Mouse (Mus musculus): ENCODE results near the gene Lrrtm4.

The Lrrtm4 gene

DNA sequence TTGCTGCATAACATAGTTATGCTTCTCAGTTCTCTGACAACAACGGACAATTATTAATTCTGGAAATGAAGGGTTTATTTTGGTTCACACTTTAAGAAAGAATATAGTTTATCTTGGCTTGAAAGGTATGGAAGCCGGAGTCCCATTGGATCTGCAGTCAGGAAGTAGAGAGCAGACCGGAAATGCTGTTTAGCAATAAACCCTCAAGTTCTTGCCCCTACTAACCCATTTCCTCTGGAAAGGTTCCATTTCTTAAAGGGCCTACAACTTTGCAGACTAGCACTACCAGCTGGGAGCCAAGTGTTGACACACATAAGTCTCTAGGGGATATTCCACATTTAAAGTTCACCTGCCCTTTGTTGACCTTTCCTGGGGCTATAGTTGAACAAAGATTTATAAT is 309.7 kb downstream of the Lrrtm4 start:
- no peak for DNase-seq (ENCODE audit: low spot score in 2 of 2)

DNA sequence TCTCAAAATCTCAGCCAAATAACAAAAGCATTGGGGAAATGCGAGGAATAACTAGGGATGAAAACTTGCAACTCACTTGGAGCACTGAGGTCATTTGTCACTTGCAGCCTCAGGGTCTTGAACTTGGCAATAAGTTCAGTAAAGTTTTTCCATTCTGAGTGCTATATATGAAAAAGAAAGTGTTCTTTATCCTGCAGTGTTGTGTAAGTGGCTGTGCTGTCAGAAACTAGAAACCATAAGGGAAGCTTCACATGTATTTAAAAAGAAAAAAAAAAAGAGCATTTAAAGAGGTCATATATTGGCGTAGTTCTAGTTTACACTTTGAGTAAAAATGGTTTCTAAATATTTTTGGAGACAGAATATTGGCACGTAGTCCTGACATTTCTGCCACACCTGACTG is 313.1 kb downstream of the Lrrtm4 start:
- no peak for DNase-seq (ENCODE audit: low spot score in 2 of 2)

DNA sequence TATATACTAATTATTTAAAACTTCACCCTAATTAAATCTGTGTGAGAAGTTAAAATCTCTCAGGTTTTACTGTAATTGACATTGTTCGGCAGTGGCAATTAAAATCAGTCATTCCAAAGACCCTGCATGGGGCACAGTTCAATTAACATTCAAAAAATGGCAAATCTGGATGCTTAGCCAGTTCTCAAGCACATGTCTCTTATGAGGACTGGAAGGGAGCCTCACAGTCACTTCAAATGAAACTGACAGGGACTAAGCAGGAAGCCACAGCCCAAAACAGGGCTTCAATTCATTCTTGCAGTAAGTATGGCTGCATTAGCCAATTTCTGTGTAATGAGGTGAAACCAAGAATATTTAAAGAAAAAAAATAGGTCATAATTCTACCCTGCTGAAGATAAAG is 333.6 kb downstream of the Lrrtm4 start:
- no peak for DNase-seq (ENCODE audit: low spot score in 2 of 2)

DNA sequence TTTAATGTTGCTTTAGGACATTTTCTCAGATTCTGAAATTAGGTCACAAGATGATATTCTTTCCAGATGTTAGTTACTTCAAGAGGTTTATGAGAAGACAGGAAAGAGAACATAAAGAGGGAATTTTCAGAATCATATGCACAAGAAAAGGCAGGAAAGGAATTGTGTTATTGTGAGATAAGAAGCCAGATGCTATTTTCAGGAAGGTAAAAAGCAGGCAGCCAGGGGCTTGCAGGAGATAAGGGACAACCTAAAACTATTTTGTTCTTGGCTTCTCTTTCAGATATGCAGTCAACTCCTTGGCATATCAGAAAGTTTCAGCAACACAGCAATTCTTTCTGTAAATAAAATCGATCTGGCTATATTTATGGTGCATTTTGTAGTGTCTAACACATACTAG is 338.4 kb downstream of the Lrrtm4 start:
- no peak for DNase-seq (ENCODE audit: low spot score in 2 of 2)

DNA sequence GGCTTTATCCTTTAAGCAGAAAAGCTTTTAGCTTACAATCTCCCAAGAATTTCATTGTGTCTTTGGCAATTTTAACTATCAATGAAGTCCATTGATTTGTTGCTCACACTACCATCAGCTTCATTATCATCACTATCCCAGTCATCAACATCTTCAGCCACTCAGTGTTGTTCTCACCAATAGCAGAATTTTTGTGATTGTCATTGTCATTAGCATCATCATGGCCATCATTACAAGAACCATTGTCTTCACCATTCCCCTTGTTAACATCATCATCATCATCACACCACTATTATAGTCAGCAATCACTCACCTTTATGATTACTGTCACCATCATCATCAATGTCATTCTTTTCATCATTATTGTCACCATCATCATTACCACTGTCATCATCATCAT is 344.9 kb downstream of the Lrrtm4 start:
- DNase-seq (ENCODE audit: low spot score in 2 of 2), result no peak

DNA sequence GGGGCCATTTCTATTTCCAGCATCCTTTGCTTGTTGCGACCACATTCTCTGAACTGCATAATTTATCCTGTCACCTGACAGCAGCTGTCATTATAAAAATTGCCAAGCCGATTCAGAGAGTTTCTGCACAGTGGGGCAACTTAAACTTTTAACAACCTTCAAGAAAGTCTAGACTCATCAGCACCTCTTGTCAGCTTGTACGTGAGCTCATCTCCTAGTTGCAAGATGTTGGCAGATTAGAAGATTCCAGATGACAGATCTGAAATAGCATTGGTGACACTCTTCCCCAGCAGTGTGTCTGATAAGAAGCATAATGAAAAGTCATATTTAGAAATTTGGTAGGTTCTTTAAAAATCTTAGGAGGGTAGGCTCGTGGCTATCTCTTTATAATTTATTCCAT is 347.9 kb downstream of the Lrrtm4 start:
- DNase-seq (ENCODE audit: low spot score in 2 of 2), result no peak

DNA sequence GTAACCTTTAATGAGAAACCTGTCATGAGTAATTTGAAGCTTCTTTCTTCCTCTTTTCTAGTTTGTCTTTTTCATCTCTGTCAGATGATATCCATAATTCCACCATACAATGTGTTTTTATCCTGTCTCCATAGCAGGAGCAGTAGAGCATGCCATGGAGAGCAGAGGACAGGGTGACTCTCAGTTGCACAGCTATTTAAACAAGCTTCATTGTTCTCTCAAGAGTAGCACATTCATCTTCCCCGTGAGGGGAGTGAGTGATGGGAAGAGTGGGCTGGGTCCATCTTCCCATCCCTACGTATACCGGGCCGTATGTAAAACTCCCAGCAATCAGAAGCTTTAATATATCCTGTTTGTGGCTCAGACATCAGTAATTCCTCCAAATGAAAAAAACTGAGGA is 370.9 kb downstream of the Lrrtm4 start:
- no peak for DNase-seq (ENCODE audit: low spot score in 2 of 2)

DNA sequence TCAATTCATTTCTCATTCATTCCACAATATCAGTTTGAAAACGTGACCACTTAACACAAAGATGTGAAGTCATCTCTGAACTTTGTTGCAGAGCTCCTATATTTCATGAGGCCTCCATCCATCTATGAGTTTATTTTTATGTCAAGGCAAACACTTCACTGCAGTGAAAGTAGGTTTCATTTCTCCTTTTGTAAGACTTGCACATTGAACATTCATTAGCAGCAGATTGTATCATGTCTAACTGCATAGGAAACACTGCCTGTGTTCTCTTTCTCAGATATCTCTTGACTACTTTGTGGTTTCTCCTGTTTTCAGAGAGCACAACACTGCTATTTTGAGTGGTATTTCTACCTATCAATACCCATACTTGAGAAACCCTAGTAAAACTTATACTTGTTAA is 388.1 kb downstream of the Lrrtm4 start:
- DNase-seq (ENCODE audit: low spot score in 2 of 2), result no peak

DNA sequence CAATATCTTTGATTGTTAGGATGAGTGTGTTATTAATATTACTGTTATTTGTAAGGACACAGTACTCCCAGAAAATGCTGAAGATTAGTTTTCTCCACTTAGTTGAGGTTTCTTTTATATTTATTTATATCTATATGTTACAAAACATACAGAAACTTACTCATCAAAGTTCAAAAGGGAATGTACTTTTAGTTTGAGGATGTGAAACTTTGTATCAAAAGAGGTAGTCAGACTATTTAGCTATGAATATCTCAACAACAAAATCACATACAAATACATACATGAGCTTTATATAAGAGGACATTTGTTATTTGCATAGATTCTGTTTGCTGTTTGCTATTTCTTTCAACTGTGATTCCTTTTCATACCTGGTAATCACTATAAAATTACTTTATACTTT is 421.5 kb downstream of the Lrrtm4 start:
- DNase-seq (ENCODE audit: low spot score in 2 of 2), result no peak

DNA sequence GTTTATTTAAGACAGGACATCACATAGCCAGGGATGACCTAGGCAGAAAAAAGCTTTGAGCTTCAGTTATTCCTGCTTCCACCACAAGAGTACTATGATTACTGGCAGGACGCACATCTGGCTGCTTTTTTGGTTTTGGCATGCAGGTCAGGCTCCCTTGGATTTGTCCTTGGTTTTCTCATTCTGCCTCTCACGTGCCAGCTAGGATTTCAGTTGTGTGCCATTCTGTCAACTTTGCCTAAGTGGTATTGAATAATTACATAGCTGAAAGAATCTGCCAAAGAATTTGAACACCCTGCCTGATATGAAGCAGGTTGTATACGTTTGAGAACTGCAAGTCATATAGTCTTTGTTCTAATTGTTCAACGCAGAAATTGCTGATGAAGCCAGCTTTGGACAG is 451.9 kb downstream of the Lrrtm4 start:
- no peak for DNase-seq (ENCODE audit: low spot score in 2 of 2)

DNA sequence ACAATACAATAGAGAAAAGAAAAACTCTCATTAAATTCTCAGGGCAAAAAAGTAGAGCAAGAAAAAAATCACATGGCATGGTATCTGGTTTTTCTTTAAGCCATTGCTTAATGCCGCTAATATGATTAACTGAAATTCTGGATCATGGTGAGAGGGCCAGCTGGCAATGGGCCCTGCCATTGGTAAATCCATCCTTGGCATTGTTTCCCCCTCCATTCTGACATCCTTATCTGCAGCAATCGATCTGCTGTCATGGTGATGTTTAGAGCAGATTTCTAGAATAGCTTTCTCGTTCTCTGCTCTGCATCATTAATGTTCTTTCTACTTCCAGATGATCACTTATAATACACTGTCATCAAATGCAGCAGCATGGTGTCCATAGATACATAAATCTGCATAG is 457.5 kb downstream of the Lrrtm4 start:
- DNase-seq (ENCODE audit: low spot score in 2 of 2), result no peak

DNA sequence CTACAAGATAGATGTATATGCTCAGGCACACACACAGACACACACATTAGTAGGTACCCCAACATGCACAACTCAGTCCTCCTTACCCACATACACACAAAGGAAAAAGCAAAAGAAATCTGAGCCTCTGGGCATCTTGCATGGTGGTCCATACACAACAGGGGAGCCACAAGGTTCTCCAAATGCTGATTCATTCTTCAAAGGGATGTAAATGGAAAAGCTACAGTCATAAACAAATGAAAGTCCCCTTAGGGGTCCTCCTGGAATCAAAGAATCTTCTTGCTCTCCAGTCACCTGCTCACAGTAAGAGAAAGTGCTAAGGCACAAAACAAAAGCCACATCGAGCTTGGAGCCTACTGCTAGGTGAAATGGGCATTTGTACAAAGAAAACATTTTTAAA is 526.3 kb downstream of the Lrrtm4 start:
- no peak for DNase-seq (ENCODE audit: low spot score in 2 of 2)

DNA sequence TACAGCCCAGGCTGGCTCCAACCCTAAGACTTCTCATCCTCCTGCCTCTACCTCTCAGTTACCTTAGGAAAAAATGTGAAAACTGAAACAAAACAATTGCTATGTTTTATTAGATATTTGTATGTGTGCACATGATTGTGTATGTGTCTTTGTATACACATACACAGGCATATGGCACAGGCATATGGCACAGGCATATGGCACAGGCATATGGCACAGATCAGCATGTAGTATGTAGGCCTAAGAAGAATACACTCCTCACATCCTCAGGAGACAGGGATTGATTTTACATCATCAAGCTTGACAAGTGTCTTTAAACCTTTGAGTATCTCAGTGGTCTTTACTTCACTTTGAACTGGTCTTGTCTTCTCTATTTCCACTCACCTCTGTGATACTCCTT is 531.2 kb downstream of the Lrrtm4 start:
- DNase-seq (ENCODE audit: low spot score in 2 of 2), result no peak

DNA sequence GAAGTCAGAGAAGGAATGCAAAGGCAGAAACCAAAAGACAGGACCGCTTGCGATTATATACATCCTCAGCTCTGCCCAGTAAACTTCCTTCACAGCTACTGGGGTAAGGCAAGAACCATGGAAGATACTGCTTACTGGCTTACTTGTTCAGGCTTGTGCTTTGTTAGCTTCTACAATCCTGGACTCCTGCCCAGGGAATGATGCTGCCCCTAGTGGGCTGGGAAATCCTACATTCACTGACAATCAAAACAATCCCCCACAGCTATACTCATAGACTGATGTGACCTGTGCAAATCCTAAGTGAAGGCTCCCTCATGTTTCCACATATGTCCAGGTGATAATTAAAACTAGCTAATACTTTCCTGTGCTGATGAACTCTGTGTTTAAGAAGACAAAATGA is 534.7 kb downstream of the Lrrtm4 start:
- no peak for DNase-seq (ENCODE audit: low spot score in 2 of 2)

DNA sequence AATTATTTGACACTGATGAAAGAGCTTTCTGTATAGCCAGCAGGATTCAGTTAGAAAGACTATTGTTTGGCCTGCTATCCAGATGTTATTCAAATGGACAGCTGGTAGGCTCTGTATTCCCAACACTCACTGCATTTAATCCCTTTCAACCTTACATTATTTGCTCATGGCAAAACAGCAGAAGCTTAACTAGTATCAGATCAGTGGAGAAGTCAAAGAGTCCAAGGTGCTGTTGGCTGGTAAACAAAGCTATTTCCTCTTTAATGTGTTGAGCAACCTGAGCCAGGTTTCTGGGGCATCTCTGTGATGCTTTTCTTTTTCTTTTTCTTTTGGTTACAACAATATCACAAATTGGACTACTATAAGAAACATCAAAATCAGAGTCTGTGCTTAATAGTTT is 536.3 kb downstream of the Lrrtm4 start:
- DNase-seq (ENCODE audit: low spot score in 2 of 2), result no peak

DNA sequence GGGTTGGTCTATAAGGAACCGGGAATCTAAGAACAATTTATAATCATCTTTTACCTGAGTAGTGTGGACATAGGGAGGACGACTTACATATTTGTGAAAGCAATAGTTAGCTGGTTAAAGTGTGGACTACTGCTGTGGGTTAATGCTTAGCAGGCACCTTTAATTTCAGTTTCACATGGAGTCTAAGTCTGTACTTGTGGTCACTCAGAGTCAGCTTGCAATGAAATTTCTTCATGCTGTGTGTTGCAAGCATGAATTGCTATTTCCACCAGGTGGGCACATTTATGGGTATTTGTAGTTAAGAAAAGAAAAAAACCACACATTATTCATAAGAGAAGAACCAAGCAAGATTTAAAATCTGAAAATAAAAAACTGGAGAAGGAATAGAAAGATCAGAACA is 558.5 kb downstream of the Lrrtm4 start:
- DNase-seq (ENCODE audit: low spot score in 2 of 2), result no peak

DNA sequence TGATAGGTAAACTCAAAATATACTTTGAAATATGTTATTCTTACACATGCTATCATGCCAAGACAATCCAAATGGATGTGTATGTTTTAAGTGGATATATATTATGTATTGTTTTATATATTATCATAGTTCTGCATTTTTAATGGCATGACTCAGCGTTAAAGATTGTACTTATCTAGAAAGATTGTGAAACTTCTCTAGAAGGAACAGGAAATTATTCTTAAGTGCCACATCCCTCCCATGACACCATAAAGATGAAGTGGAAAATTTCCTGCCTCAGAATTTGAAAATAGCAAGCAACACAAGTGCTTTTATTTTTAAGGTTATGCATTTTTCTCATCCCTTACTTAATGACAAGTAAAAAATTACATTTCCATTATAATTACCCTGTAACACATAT is 563.5 kb downstream of the Lrrtm4 start:
- DNase-seq (ENCODE audit: low spot score in 2 of 2), result no peak

DNA sequence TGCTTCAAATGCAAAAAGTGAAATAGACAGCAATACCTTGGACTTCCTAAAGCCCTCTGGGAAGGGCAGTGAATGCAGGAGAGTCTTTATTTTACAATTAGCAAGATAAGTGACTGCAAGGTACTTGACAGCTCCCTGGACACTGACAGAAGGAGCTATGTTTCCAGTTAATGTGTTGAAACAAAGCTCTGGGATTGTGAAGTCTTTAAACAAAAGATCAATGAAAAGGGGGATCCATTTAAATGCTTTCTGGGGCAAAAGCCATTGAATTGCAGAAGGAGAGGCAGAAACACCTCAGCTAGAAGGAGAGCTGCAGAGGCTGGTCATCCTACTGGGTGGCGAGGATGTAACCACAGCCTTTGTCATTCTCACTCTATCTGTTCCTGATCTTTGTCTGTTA is 571.1 kb downstream of the Lrrtm4 start:
- DNase-seq (ENCODE audit: low spot score in 2 of 2), result no peak

DNA sequence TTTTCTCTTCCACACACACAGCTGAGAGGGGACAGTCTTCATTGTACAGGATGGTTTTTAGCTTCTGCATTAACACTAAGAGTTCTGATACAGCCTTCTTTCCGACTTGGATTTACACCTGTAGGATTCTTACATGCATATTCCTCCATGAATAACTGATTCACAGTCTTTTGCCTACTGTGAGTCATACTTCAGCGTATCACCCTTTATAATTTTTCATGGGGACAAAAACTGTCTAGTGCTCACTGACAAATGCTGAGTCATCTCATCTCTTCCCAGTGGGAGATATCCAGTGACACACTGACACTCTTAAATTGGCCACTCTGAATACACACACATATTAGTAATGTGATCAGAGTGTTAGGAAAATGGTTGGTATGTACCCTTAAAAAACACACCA is 600.8 kb downstream of the Lrrtm4 start:
- DNase-seq (ENCODE audit: low spot score in 2 of 2), result no peak

DNA sequence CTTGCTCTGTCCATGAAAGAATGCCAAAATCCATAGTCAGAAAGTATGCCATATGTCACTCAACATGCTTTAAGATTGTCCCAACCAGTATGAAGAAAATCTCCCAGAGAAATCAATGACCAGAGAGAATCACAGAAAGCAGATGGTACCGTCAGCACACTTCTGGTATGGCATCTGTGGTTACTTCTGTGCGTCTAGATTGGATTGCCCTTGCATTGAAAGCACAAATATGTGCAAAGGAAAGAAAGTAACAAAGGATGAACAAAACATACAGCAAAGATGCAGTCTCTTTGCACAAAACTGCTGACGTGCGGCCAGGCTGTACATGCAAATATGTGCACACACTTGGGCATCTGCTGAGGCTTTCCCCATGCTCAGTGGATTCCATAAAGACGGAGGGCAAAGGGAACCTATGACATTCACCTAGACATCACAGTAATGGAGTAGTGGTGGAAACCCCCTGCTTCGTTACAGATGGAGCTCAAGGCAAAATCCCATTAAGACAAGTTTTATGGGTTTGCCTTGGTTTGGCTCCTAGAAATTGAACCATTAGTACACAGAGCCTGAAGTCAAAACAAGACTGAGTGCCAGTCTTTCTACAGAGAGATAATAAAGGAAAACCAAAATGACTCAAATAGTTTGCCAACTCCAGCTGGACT is 604.1 kb downstream of the Lrrtm4 start:
- no peak for DNase-seq (ENCODE audit: low spot score in 2 of 2)

DNA sequence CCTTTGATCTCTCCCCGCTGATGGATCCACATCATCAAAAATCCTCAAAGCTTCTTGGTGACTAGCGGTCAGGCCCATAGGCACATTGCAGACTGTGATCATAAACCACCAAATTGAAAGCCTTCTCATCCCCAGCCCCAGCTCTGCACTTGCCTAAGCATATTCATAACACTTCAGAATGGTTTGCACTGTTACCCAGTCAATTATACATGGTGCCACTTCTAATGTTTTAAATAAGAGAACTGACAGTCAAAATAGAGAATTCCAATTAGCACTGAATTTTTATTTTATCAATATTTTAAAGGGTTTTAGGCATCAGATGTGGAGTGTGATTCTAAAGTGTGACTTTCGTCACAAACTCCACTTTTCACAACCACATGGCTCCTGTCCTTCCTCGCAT is 606.8 kb downstream of the Lrrtm4 start:
- DNase-seq (ENCODE audit: low spot score in 2 of 2), result no peak

DNA sequence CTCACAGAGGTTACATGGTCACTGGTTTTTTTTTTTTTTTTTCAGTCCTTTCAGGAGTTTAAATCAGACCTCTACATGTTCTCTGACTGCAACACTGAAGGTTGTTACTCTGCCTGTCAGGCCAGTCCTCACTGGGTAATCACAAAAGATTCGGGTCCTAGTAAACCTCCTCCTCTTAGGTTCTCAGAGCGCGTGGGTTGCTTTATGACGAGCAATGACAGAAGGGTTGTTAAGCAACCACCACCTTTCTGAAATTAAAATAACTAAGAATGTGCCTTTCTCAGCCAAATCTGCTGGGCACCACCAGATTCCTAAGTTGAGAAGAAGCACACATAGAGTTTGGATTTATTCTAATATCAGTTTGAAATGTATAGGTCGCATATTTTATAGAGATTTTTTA is 644.1 kb downstream of the Lrrtm4 start:
- no peak for DNase-seq (ENCODE audit: low spot score in 2 of 2)

DNA sequence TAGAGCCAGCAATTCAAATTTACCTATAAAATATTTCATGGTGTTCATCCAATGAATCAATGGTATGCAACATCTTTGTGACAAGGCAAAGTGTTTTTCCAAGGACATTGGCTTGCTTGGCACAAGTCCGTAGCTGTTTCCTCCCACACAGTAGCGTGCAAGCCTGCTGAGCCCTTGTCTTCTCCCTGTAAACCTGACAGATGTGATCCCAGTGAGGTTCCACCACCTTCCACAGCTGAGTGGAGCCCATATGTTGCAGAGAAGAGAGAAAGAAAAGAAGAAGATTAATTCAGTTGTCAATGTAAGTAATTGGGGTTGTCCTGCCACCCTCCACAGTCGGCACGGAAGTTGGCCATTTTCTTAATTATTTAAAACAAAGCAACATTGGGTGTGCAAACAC is 645.4 kb downstream of the Lrrtm4 start:
- no peak for DNase-seq (ENCODE audit: low spot score in 2 of 2)

DNA sequence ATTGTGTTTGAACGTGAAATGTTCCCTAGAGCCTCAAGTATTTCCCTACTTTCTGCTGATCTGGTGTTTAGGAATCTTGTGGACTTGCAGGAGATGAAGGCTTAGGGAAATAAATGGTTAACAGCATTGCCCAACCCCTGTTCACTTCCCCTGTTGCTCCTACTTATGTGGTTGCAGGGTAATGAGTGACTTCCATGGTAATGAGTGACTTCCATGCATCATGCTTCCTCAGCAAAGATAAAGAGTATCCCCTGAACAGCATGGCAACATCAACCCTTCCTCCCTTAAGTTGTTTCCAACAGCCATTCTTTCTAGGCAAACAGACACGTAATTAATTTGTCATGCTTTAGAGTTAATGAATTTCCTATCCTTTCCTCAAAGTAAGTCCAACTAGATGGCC is 685.5 kb downstream of the Lrrtm4 start:
- DNase-seq (ENCODE audit: low spot score in 2 of 2), result no peak

DNA sequence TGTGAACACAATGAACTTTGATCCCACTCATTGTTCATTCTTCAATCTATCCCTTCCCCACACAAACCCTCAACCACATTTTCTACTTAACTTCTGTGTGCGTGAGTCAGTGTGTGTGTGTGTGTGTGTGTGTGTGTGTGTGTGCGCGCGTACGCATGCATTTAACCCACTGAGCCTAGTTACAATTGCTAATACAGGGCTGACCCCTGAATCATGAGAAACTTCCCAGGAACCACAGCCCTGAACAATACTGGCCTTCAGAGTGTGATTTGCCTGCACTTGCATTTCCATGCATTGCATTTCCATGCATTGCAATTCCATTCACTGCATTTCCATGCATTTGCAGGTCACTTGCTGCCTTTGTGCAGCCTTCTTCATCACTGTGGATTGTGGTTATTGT is 701.8 kb downstream of the Lrrtm4 start:
- DNase-seq (ENCODE audit: low spot score in 2 of 2), result no peak

All from natural killer cell, adult 2 months (primary cell).